Mouse (Mus musculus) cortical plate, adult 2 months (tissue): Measurements from ENCODE around the gene Rad51b.

ENCODE experiments used
- CTCF ChIP-seq: fragments of 200-500 bp; IDR thresholded peaks from 2 replicates; pipeline ENCODE4 v1.5.1; 2011; ENCODE audit warnings: mild to moderate bottlenecking, control low read depth, low read length; ENCODE audit not compliant: insufficient read depth; ENCODE audit errors: extremely low read depth
- POLR2A ChIP-seq: fragments of 200-500 bp; IDR thresholded peaks from 2 replicates; pipeline ENCODE4 v1.6.1; 2011; ENCODE audit warnings: mild to moderate bottlenecking, low read length, control low read depth; ENCODE audit not compliant: insufficient read depth; ENCODE audit errors: extremely low read depth

DNA sequence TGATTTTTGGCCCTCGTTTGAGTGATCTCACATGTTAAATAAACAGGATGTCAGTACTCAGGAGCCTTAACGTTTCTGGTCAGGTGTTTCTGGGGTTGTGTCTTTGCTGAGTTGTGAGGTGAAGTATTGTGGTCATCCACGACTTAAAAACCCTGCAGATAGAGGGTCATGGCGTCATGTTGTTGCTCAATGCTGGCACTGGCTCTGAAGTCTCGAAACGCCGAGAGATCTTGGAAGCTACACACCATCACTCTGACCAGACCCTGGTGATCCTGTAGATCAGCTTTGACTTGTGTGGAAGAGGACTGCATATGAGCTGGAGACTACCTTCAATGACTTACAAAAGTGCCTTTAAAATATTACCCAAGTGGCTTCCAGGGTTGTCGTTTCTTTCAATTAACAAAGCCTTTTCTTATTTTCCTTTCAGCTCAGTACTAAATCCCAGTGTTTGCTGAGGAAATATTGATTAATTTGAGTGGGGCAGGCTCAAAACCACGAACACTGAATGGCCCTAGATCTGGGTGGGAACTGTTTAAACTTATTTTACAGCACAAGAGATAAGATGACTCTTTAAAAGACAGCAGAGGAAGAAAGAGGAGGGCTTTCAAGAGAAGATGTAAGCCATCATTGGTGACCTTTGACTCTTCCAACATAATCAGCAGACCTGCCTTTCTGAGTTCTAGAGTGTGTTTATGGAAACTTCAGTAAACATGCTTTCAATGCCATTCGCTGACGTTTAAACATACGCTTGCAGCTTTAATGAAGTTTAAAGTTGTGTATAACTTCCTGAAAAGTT is 144.3 kb downstream of the Rad51b start:
- TF ChIP-seq CTCF (no peak), POLR2A (no peak)
